Mouse (Mus musculus) CH12.LX (cell line): Measurements from ENCODE around the gene Olfr1491. TPM values are rescaled to one million over a fixed set of nuclear protein-coding genes. Genes with fewer than 3 reads are reported as not detected.

ENCODE experiments used
- DNase-seq: peaks from one replicate; pipeline ENCODE4 v3.0.0-alpha.2; 2013; ENCODE audit errors: extremely low read depth
- H3K27ac ChIP-seq: 2 replicates; pipeline ENCODE4 v1.5.1; 2012; ENCODE audit warnings: low read depth, mild to moderate bottlenecking, control low read depth, moderate library complexity; ENCODE audit not compliant: insufficient read depth
- H3K27me3 ChIP-seq: replicated peaks from 2 replicates; pipeline ENCODE3; 2012; ENCODE audit warnings: inconsistent platforms
- H3K36me3 ChIP-seq, 2 experiments: replicated peaks in 1 of 2; 2 replicates each; pipeline versions ENCODE3 to v1.6.1; 2012; ENCODE audit warnings: inconsistent platforms in 1 of 2, low read length in 1 of 2, mild to moderate bottlenecking in 1 of 2, mixed read lengths in 1 of 2, moderate library complexity in 1 of 2; ENCODE audit not compliant: control insufficient read depth in 1 of 2, insufficient read depth in 1 of 2
- H3K4me1 ChIP-seq, 2 experiments: 2 replicates each; pipeline ENCODE4 v1.6.1; 2012; ENCODE audit warnings: inconsistent platforms in 1 of 2, moderate library complexity in 1 of 2; ENCODE audit not compliant: insufficient read depth in 2 of 2, control insufficient read depth in 1 of 2
- H3K4me2 ChIP-seq: 2 replicates; pipeline ENCODE4 v1.6.1; 2012; ENCODE audit warnings: low read depth, mild to moderate bottlenecking, control low read depth; ENCODE audit not compliant: poor library complexity, insufficient read depth, severe bottlenecking
- H3K4me3 ChIP-seq, 3 experiments: fragments of 150-350 bp in 1 of 3; sonication (generic) in 1 of 3; replicated peaks in 1 of 3; 2 replicates each; pipeline versions ENCODE3 to v1.5.1; 2011 to 2012; ENCODE audit warnings: low read depth in 2 of 3, low read length in 2 of 3, mild to moderate bottlenecking in 2 of 3, moderate library complexity in 2 of 3, control low read depth in 1 of 3, improper control_type of control experiment in 1 of 3, inconsistent platforms in 1 of 3, mixed read lengths in 1 of 3; ENCODE audit not compliant: poor library complexity in 1 of 3
- H3K79me2 ChIP-seq: replicated peaks from 2 replicates; pipeline ENCODE4 v1.6.1; 2012; ENCODE audit warnings: mild to moderate bottlenecking, moderate library complexity; ENCODE audit not compliant: control insufficient read depth, poor library complexity, insufficient read depth, severe bottlenecking; ENCODE audit errors: extremely low read depth
- H3K9ac ChIP-seq: 2 replicates; pipeline ENCODE4 v1.6.1; 2012; ENCODE audit warnings: low read depth, mild to moderate bottlenecking, control low read depth, moderate library complexity; ENCODE audit not compliant: insufficient read depth
- H3K9me3 ChIP-seq: replicated peaks from 2 replicates; pipeline ENCODE3; 2012; ENCODE audit warnings: low read length, inconsistent platforms, mixed read lengths
- CHD2 ChIP-seq: IDR thresholded peaks from 2 replicates; pipeline ENCODE4 v1.6.1; 2011; ENCODE audit warnings: low read length, improper control_type of control experiment
- CTCF ChIP-seq, 2 experiments: IDR thresholded peaks in 1 of 2; conservative IDR thresholded peaks in 1 of 2; 2 replicates each; pipeline ENCODE4 v1.5.1; 2011 to 2012; ENCODE audit warnings: low read depth in 2 of 2, low read length in 2 of 2, improper control_type of control experiment in 1 of 2, inconsistent platforms in 1 of 2, mild to moderate bottlenecking in 1 of 2, moderate library complexity in 1 of 2
- ELF1 ChIP-seq: IDR thresholded peaks from 2 replicates; pipeline ENCODE4 v1.6.1; 2014; ENCODE audit warnings: low read depth, mild to moderate bottlenecking, inconsistent platforms, low read length, improper control_type of control experiment
- GABPA ChIP-seq: IDR thresholded peaks from 2 replicates; pipeline ENCODE4 v1.6.1; 2012; ENCODE audit warnings: low read depth, low read length, improper control_type of control experiment, inconsistent platforms; ENCODE audit not compliant: insufficient replicate concordance
- MAFK ChIP-seq: IDR thresholded peaks from 2 replicates; pipeline ENCODE4 v1.6.1; 2011; ENCODE audit warnings: low read length, improper control_type of control experiment; ENCODE audit not compliant: insufficient replicate concordance
- MYC ChIP-seq: IDR thresholded peaks from 2 replicates; pipeline ENCODE4 v1.6.1; 2011; ENCODE audit warnings: low read depth, mild to moderate bottlenecking, improper control_type of control experiment, low read length
- POLR2A ChIP-seq: IDR thresholded peaks from 2 replicates; pipeline ENCODE4 v1.6.1; 2011; ENCODE audit warnings: low read depth, mild to moderate bottlenecking, improper control_type of control experiment, low read length
- RCOR1 ChIP-seq: conservative IDR thresholded peaks from 2 replicates; pipeline ENCODE4 v1.6.1; 2012; ENCODE audit warnings: low read depth, mild to moderate bottlenecking, inconsistent platforms, low read length, improper control_type of control experiment
- TCF12 ChIP-seq: IDR thresholded peaks from 2 replicates; pipeline ENCODE4 v1.6.1; 2014; ENCODE audit warnings: low read depth, mild to moderate bottlenecking, inconsistent platforms, low read length, improper control_type of control experiment
- USF1 ChIP-seq: IDR thresholded peaks from 2 replicates; pipeline ENCODE4 v1.6.1; 2014; ENCODE audit warnings: low read depth, mild to moderate bottlenecking, inconsistent platforms, low read length, improper control_type of control experiment
- ZC3H11A ChIP-seq: IDR thresholded peaks from 2 replicates; pipeline ENCODE4 v1.6.1; 2012; ENCODE audit warnings: low read depth, mild to moderate bottlenecking, inconsistent platforms, low read length, improper control_type of control experiment
- ZKSCAN1 ChIP-seq: IDR thresholded peaks from 2 replicates; pipeline ENCODE4 v1.6.1; 2012; ENCODE audit warnings: low read depth, inconsistent platforms, low read length, improper control_type of control experiment, borderline replicate concordance
- dilution Hi-C: fragments of 300-500 bp; cut with MboI; formaldehyde crosslinking; loops from 2 replicates; pipeline ENCODE4 v1.14.3; 2020; ENCODE audit warnings: low sequenced_read_pairs; ENCODE audit not compliant: extremely low pct_unique_long_range_greater_than_20kb, extremely low pct_ligation_motif_present
- in situ Hi-C: fragments of 300-500 bp; cut with MboI; formaldehyde crosslinking; loops from 3 replicates; pipeline ENCODE4 v1.14.3; 2019; ENCODE audit warnings: low sequenced_read_pairs, low pct_ligation_motif_present, low pct_unique_long_range_greater_than_20kb, mixed read lengths
- polyA plus RNA-seq: library from polyadenylated mRNA; unstranded; fragments of >175 nt; gene quantifications from 2 replicates; pipeline ENCODE4 v1.2.1, GENCODE M21; 2012; ENCODE audit warnings: low read depth; ENCODE audit not compliant: insufficient read length
- total RNA-seq, 2 experiments: library from RNA; depleted of rRNA; stranded (reverse); fragments of 300-350 nt in 1 of 2; fragments of >200 nt in 1 of 2; gene quantifications; 2 replicates each; pipeline ENCODE4 v1.2.3; 2012 to 2014

The Olfr1491 gene
- total and polyA plus RNA-seq, 3 experiments, result not detected

- in situ Hi-C loops (no loop called here), dilution Hi-C loops (no loop called here)
- no peak overlapping the region for H3K27ac ChIP-seq
- H3K9me3 ChIP-seq, result no peaks in the 10 kb centered on the region
- TF ChIP-seq MAFK, result no peak
- TF ChIP-seq CTCF (conservative IDR thresholded peaks at IDR 0.05 in 1 of 2, IDR thresholded peaks at IDR 0.05 in 1 of 2; ENCODE audit: low read depth in 2 of 2, low read length in 2 of 2), result no peak
- no peak for TF ChIP-seq CHD2
- TF ChIP-seq MYC, result no peak
- TF ChIP-seq TCF12, result no peak
- no peak for TF ChIP-seq POLR2A
- TF ChIP-seq ELF1, result no peak
- no peak for TF ChIP-seq ZKSCAN1
- no peak for TF ChIP-seq GABPA
- no peak for TF ChIP-seq RCOR1
- TF ChIP-seq USF1, result no peak
- no peak for TF ChIP-seq ZC3H11A
- no peak overlapping the region for H3K9ac ChIP-seq
- no peaks in the 10 kb centered on the region for H3K36me3 ChIP-seq
- no peak for DNase-seq
- no peaks in the 10 kb centered on the region for H3K27me3 ChIP-seq
- H3K79me2 ChIP-seq, result no peaks in the 10 kb centered on the region
- no peaks in the 10 kb centered on the region for H3K4me1 ChIP-seq
- H3K4me2 ChIP-seq, result no peak overlapping the region
- no peak overlapping the region for H3K4me3 ChIP-seq
Observed at GRCm38 (mm10) chr19:13749366-13749765, 52.3 kb downstream of the Olfr1491 start.

Other genes with a start within 250 kb of the Olfr1491 start
- not detected in 2 replicates for gene Olfr1472, start 241.2 kb upstream of the Olfr1491 start, total RNA-seq (2012; rRNA removed)
- not detected in 2 replicates for gene Olfr1472, start 241.2 kb upstream of the Olfr1491 start, total RNA-seq (2014; rRNA removed)
- not detected in 2 replicates for gene Olfr1472, start 241.2 kb upstream of the Olfr1491 start, polyA plus RNA-seq
- gene Olfr1474, start 227.7 kb upstream of the Olfr1491 start, total RNA-seq (2012; rRNA removed), result not detected in 2 replicates
- not detected in 2 replicates for gene Olfr1474, start 227.7 kb upstream of the Olfr1491 start, total RNA-seq (2014; rRNA removed)
- not detected in 2 replicates for gene Olfr1474, start 227.7 kb upstream of the Olfr1491 start, polyA plus RNA-seq
- gene Olfr1475, start 217.1 kb upstream of the Olfr1491 start, total RNA-seq (2012; rRNA removed), result not detected in 2 replicates
- not detected in 2 replicates for gene Olfr1475, start 217.1 kb upstream of the Olfr1491 start, total RNA-seq (2014; rRNA removed)
- not detected in 2 replicates for gene Olfr1475, start 217.1 kb upstream of the Olfr1491 start, polyA plus RNA-seq
- not detected in 2 replicates for gene Olfr1477, start 196.7 kb upstream of the Olfr1491 start, total RNA-seq (2012; rRNA removed)
- not detected in 2 replicates for gene Olfr1477, start 196.7 kb upstream of the Olfr1491 start, total RNA-seq (2014; rRNA removed)
- not detected in 2 replicates for gene Olfr1477, start 196.7 kb upstream of the Olfr1491 start, polyA plus RNA-seq
- gene Olfr1480, start 169.4 kb upstream of the Olfr1491 start, total RNA-seq (2012; rRNA removed), result not detected in 2 replicates
- gene Olfr1480, start 169.4 kb upstream of the Olfr1491 start, total RNA-seq (2014; rRNA removed), result not detected in 2 replicates
- not detected in 2 replicates for gene Olfr1480, start 169.4 kb upstream of the Olfr1491 start, polyA plus RNA-seq
- not detected in 2 replicates for gene Olfr1484, start 113.8 kb upstream of the Olfr1491 start, total RNA-seq (2012; rRNA removed)
- gene Olfr1484, start 113.8 kb upstream of the Olfr1491 start, total RNA-seq (2014; rRNA removed), result not detected in 2 replicates
- not detected in 2 replicates for gene Olfr1484, start 113.8 kb upstream of the Olfr1491 start, polyA plus RNA-seq
- not detected in 2 replicates for gene Olfr1487, start 79.9 kb upstream of the Olfr1491 start, total RNA-seq (2012; rRNA removed)
- not detected in 2 replicates for gene Olfr1487, start 79.9 kb upstream of the Olfr1491 start, total RNA-seq (2014; rRNA removed)
- gene Olfr1487, start 79.9 kb upstream of the Olfr1491 start, polyA plus RNA-seq, result not detected in 2 replicates
- not detected in 2 replicates for gene Olfr1489, start 65.6 kb upstream of the Olfr1491 start, total RNA-seq (2012; rRNA removed)
- gene Olfr1489, start 65.6 kb upstream of the Olfr1491 start, total RNA-seq (2014; rRNA removed), result not detected in 2 replicates
- gene Olfr1489, start 65.6 kb upstream of the Olfr1491 start, polyA plus RNA-seq, result not detected in 2 replicates
- gene Olfr1490, start 46.2 kb upstream of the Olfr1491 start, total RNA-seq (2012; rRNA removed), result not detected in 2 replicates
- gene Olfr1490, start 46.2 kb upstream of the Olfr1491 start, total RNA-seq (2014; rRNA removed), result not detected in 2 replicates
- gene Olfr1490, start 46.2 kb upstream of the Olfr1491 start, polyA plus RNA-seq, result not detected in 2 replicates
- not detected in 2 replicates for gene Olfr1493-ps1, start 26.0 kb downstream of the Olfr1491 start, total RNA-seq (2012; rRNA removed)
- not detected in 2 replicates for gene Olfr1493-ps1, start 26.0 kb downstream of the Olfr1491 start, total RNA-seq (2014; rRNA removed)
- gene Olfr1493-ps1, start 26.0 kb downstream of the Olfr1491 start, polyA plus RNA-seq, result not detected in 2 replicates
- gene Olfr1494, start 42.5 kb downstream of the Olfr1491 start, total RNA-seq (2012; rRNA removed), result not detected in 2 replicates
- not detected in 2 replicates for gene Olfr1494, start 42.5 kb downstream of the Olfr1491 start, total RNA-seq (2014; rRNA removed)
- gene Olfr1494, start 42.5 kb downstream of the Olfr1491 start, polyA plus RNA-seq, result not detected in 2 replicates
- gene Olfr1495, start 67.3 kb downstream of the Olfr1491 start, total RNA-seq (2012; rRNA removed), result not detected in 2 replicates
- gene Olfr1495, start 67.3 kb downstream of the Olfr1491 start, total RNA-seq (2014; rRNA removed), result not detected in 2 replicates
- gene Olfr1495, start 67.3 kb downstream of the Olfr1491 start, polyA plus RNA-seq, result not detected in 2 replicates
- not detected in 2 replicates for gene Olfr1496, start 80.6 kb downstream of the Olfr1491 start, total RNA-seq (2012; rRNA removed)
- gene Olfr1496, start 80.6 kb downstream of the Olfr1491 start, total RNA-seq (2014; rRNA removed), result not detected in 2 replicates
- not detected in 2 replicates for gene Olfr1496, start 80.6 kb downstream of the Olfr1491 start, polyA plus RNA-seq
- not detected in 2 replicates for gene Olfr1497, start 100.9 kb downstream of the Olfr1491 start, total RNA-seq (2012; rRNA removed)
- gene Olfr1497, start 100.9 kb downstream of the Olfr1491 start, total RNA-seq (2014; rRNA removed), result not detected in 2 replicates
- not detected in 2 replicates for gene Olfr1497, start 100.9 kb downstream of the Olfr1491 start, polyA plus RNA-seq
- gene Olfr1499, start 122.2 kb downstream of the Olfr1491 start, total RNA-seq (2012; rRNA removed), result not detected in 2 replicates
- gene Olfr1499, start 122.2 kb downstream of the Olfr1491 start, total RNA-seq (2014; rRNA removed), result not detected in 2 replicates
- gene Olfr1499, start 122.2 kb downstream of the Olfr1491 start, polyA plus RNA-seq, result not detected in 2 replicates
- gene Olfr1500, start 133.2 kb downstream of the Olfr1491 start, total RNA-seq (2012; rRNA removed), result not detected in 2 replicates
- not detected in 2 replicates for gene Olfr1500, start 133.2 kb downstream of the Olfr1491 start, total RNA-seq (2014; rRNA removed)
- not detected in 2 replicates for gene Olfr1500, start 133.2 kb downstream of the Olfr1491 start, polyA plus RNA-seq
- gene Olfr1501, start 153.4 kb downstream of the Olfr1491 start, total RNA-seq (2012; rRNA removed), result not detected in 2 replicates
- gene Olfr1501, start 153.4 kb downstream of the Olfr1491 start, total RNA-seq (2014; rRNA removed), result not detected in 2 replicates
- not detected in 2 replicates for gene Olfr1501, start 153.4 kb downstream of the Olfr1491 start, polyA plus RNA-seq
- gene Olfr1502, start 164.5 kb downstream of the Olfr1491 start, total RNA-seq (2012; rRNA removed), result not detected in 2 replicates
- gene Olfr1502, start 164.5 kb downstream of the Olfr1491 start, total RNA-seq (2014; rRNA removed), result not detected in 2 replicates
- gene Olfr1502, start 164.5 kb downstream of the Olfr1491 start, polyA plus RNA-seq, result not detected in 2 replicates
- not detected in 2 replicates for gene Olfr1504, start 200.7 kb downstream of the Olfr1491 start, total RNA-seq (2012; rRNA removed)
- gene Olfr1504, start 200.7 kb downstream of the Olfr1491 start, total RNA-seq (2014; rRNA removed), result not detected in 2 replicates
- gene Olfr1504, start 200.7 kb downstream of the Olfr1491 start, polyA plus RNA-seq, result not detected in 2 replicates
- gene Olfr1505, start 216.3 kb downstream of the Olfr1491 start, total RNA-seq (2012; rRNA removed), result not detected in 2 replicates
- not detected in 2 replicates for gene Olfr1505, start 216.3 kb downstream of the Olfr1491 start, total RNA-seq (2014; rRNA removed)
- not detected in 2 replicates for gene Olfr1505, start 216.3 kb downstream of the Olfr1491 start, polyA plus RNA-seq